Mouse (Mus musculus): ENCODE measurements around the gene Gm7029.
A peak's percentile ranks its signal among the peaks of the same experiment; 100 is the strongest.

Gm7029 gene

GRCm38 (mm10) chr17:33913264-33913663, 39.6 kb downstream of the Gm7029 start:
- DNase-seq (ENCODE audit: low spot score in 2 of 2): no peak

- no peak for DNase-seq (ENCODE audit: low spot score in 2 of 2)
Observed at GRCm38 (mm10) chr17:33913905-33914304, 40.3 kb downstream of the Gm7029 start.

- DNase-seq (ENCODE audit: low spot score in 2 of 2): no peak
Observed at GRCm38 (mm10) chr17:33914969-33915391, 41.3 kb downstream of the Gm7029 start.

- peak; percentile 91 to 93 for DNase-seq (ENCODE audit: low spot score in 2 of 2)
Observed at GRCm38 (mm10) chr17:33915671-33916250, 42.1 kb downstream of the Gm7029 start, which contains the start of the genes Tapbp and Zbtb22. TSS of gene Tapbp (plus strand) at chr17:33915899. TSS of gene Zbtb22 (plus strand) at chr17:33915904.

GRCm38 (mm10) chr17:33916294-33916693, 42.7 kb downstream of the Gm7029 start:
- DNase-seq (ENCODE audit: low spot score in 2 of 2): no peak

- DNase-seq (ENCODE audit: low spot score in 2 of 2): no peak
Observed at GRCm38 (mm10) chr17:33916847-33917655, 43.4 kb downstream of the Gm7029 start.

GRCm38 (mm10) chr17:33917656-33918292, 44.1 kb downstream of the Gm7029 start:
- DNase-seq (ENCODE audit: low spot score in 2 of 2): no peak

- DNase-seq (ENCODE audit: low spot score in 2 of 2): no peak
Observed at GRCm38 (mm10) chr17:33918293-33919203, 44.9 kb downstream of the Gm7029 start.

GRCm38 (mm10) chr17:33919351-33920281, 46.0 kb downstream of the Gm7029 start:
- peak; percentile 94 to 95 for DNase-seq (ENCODE audit: low spot score in 2 of 2)

- DNase-seq (ENCODE audit: low spot score in 2 of 2): peak; percentile 82 to 86
Observed at GRCm38 (mm10) chr17:33920282-33921097, 46.9 kb downstream of the Gm7029 start.

GRCm38 (mm10) chr17:33921361-33921760, 47.7 kb downstream of the Gm7029 start:
- DNase-seq (ENCODE audit: low spot score in 2 of 2): no peak

All from natural killer cell, adult 2 months (primary cell).